Mouse (Mus musculus): ENCODE measurements around the gene Gm10382.

DNA sequence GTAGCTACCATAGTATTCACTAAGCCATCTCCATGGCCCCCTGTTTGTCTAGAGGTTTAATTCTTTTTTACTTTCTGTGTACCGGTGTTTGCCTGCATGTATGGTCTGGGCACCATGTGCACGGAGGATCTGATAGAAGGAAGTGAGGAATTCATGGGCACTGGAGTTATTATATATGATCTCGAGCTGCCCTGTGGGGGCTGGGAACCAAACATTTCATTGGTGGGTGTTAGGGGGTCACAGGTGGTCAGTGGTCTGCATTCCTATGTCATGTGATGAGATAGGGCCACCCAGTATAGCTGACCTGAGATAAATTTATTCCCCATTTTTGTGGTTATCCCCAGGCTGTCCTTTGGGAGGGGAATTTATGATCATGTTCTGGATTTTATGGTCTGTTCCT lies 5.9 kb downstream of the Gm10382 start:
- TF ChIP-seq CTCF (IDR thresholded peaks at IDR 0.05; ENCODE audit: insufficient read depth, low read depth, low read length) (no peak), POLR2A (IDR thresholded peaks at IDR 0.05; ENCODE audit: insufficient read depth, low read depth, low read length) (no peak)

All from olfactory bulb, adult 2 months (tissue).